Mouse (Mus musculus) cerebellum, postnatal 14 days (tissue): Measurements from ENCODE around the gene Zfp53.
"Not testable (repeated sequence)": the region's sequence is repeated elsewhere in the genome, so short reads cannot be mapped to it uniquely, and the experiment has no call there.

Experiments
- DNase-seq, 2 experiments: peaks; one replicate each; pipeline ENCODE4 v3.0.0; 2021; ENCODE audit warnings: mixed read lengths in 2 of 2

Gene Zfp53

GRCm38 (mm10) chr17:21488760-21489499 lies at the start of gene Zfp53:
Gene Zfp53, plus strand, starts transcription at chr17:21488998.
- peak; percentile 79 to 82 for DNase-seq

- peak; percentile 78 to 81 for DNase-seq
Measured at GRCm38 (mm10) chr17:21449669-21450068, 39.1 kb upstream of the Zfp53 start.

- DNase-seq: peak; percentile 87 to 88
Measured at GRCm38 (mm10) chr17:21450138-21450704, 38.6 kb upstream of the Zfp53 start, which contains the start of gene Zfp51. Gene Zfp51, plus strand, starts transcription at chr17:21450374.

- no peak for DNase-seq
Measured at GRCm38 (mm10) chr17:21463550-21463949, 25.2 kb upstream of the Zfp53 start.

GRCm38 (mm10) chr17:21472032-21472652 lies 16.7 kb upstream of the Zfp53 start:
- DNase-seq: no peak

GRCm38 (mm10) chr17:21472653-21473307 lies 16.0 kb upstream of the Zfp53 start:
- DNase-seq: no peak

GRCm38 (mm10) chr17:21473362-21474190 lies 15.2 kb upstream of the Zfp53 start:
- no peak for DNase-seq

GRCm38 (mm10) chr17:21474729-21475128 lies 14.1 kb upstream of the Zfp53 start:
- not testable (repeated sequence) for DNase-seq

- DNase-seq: not testable (repeated sequence)
Measured at GRCm38 (mm10) chr17:21475290-21475689, 13.5 kb upstream of the Zfp53 start.

- not testable (repeated sequence) for DNase-seq
Measured at GRCm38 (mm10) chr17:21476351-21476750, 12.4 kb upstream of the Zfp53 start.

GRCm38 (mm10) chr17:21478103-21478777 lies 10.6 kb upstream of the Zfp53 start:
- DNase-seq: not testable (repeated sequence)

GRCm38 (mm10) chr17:21489500-21490001 lies 753 bp downstream of the Zfp53 start:
- no peak for DNase-seq

- no peak for DNase-seq
Measured at GRCm38 (mm10) chr17:21501365-21501764, 12.6 kb downstream of the Zfp53 start.

GRCm38 (mm10) chr17:21504524-21504923 lies 15.7 kb downstream of the Zfp53 start:
- DNase-seq: no peak

- DNase-seq: no peak
Measured at GRCm38 (mm10) chr17:21506258-21506657, 17.5 kb downstream of the Zfp53 start.

GRCm38 (mm10) chr17:21509756-21510155 lies 21.0 kb downstream of the Zfp53 start:
- no peak for DNase-seq

- DNase-seq: peak; percentile 74
Measured at GRCm38 (mm10) chr17:21515403-21516105, 26.8 kb downstream of the Zfp53 start.

- DNase-seq: peak; percentile 54 to 59
Measured at GRCm38 (mm10) chr17:21516201-21517129, 27.7 kb downstream of the Zfp53 start.

- no peak for DNase-seq
Measured at GRCm38 (mm10) chr17:21517130-21517671, 28.4 kb downstream of the Zfp53 start.
